Mouse (Mus musculus): ENCODE results near the gene Znhit2. TPM values are rescaled to one million over a fixed set of nuclear protein-coding genes. Genes with fewer than 3 reads are reported as not detected.

Znhit2 gene
- polyA plus RNA-seq (2012; ENCODE audit: low replicate concordance) = 58.8 and 66.2 TPM in 2 replicates

DNA sequence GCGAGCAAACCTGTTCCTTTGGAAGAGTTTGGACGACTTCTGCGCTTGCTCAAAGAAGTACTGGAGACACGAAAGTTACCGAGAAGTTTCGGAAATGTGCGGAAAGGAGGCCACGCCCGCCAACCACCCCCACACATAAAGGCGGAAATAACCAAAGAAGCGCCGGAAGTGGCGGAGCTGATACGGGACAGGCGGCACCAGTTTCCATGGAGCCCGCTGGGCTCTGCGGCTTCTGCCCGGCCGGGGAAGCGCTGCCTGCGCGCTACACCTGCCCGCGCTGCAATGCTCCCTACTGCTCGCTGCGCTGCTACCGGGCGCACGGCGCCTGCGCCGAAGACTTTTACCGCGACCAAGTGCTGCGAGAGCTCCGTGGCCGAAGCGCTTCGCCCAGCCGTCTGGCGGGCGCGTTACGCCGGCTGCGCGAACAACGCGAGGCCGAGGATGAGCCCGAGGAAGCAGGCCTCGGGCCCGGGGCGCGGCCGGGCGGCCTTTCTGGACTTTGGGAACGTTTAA is at the start of gene Znhit2:
TSS of gene Znhit2 (plus strand) at position 172 of the 513 bp plus-strand sequence.

DNA sequence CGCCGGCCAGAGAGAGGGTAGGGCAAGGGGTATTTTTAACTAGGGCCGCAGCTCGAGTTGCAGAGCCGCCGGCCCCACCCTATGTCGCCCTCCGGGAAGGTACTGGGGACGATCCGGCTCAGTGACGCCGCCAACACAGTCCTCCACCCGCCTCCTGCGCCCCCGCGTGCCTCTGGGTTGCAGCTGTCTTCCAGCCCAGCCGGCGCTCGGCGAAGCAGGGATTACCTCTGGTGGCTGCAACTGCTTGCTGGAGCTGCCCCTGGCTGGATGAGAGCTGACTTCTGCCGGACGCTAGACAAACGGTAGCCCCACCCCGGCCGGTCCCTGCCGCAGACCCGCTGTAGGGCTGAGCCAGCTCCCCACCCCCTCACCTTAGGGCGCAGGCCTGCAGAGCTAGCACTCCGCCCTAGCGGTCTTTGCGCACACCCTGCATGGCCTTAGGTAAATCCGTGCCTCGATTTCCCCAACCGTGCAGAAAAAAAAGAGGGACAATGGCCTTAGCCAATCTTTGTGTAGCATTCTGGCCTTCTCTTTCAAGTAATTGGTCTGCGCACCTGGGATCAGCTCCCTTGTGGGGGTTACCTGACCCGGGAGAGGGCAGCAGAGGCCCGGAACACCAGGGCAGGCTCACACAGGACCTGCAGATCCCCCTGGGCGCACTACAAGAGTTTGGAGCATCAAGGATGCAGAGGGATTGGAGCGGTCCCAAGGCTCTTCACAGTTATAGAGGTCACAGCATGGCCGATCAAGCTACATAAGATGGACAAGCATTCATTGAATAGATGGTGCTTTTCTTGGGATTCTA is 45.3 kb upstream of the Znhit2 start, which contains the start of gene Capn1:
TSS of gene Capn1 (minus strand) at position 387 of the 805 bp plus-strand sequence.

DNA sequence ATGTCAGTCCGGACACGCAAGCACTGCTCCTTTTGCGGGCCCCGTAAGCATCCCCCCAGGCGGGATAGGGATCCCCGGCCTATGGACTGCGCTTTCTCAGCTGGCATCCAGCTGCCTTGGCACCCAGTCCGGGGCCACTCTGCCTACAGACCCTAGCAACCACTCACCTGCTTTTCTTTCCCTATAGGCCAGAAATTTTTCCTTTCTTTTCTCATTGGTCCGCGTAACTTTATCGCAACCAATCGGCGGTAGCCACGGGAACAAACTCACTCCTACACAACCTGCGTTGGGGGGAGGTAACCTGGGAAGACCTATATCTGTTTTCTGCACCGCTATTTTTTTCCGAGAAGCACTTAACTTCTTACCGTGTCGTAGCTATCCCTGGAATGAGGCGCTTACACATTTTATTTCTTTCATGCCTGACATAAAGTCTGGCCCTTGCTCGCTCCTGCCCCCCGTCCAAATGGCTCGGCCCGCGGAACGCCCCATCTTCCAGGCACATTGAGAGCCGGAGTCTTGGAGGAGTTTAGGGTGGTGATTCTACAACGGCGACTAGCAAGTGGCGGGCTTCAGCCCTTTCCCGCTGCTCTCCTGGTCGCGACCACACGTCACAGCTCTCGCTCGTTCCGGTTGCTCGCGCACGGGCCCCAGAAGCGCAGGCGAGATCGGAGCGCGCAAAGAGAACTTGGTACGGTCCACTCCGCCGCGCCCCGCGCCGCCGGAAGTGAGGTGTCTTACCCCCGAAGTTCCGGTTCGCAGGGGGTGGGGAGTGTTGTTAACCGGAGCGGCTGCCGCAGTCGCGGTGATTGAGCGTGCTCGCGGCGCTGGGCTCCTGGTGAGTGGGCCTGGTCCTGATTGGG is 14.5 kb upstream of the Znhit2 start, which contains the start of gene Syvn1:
TSS of gene Syvn1 (plus strand) at position 283 of the 860 bp plus-strand sequence.

DNA sequence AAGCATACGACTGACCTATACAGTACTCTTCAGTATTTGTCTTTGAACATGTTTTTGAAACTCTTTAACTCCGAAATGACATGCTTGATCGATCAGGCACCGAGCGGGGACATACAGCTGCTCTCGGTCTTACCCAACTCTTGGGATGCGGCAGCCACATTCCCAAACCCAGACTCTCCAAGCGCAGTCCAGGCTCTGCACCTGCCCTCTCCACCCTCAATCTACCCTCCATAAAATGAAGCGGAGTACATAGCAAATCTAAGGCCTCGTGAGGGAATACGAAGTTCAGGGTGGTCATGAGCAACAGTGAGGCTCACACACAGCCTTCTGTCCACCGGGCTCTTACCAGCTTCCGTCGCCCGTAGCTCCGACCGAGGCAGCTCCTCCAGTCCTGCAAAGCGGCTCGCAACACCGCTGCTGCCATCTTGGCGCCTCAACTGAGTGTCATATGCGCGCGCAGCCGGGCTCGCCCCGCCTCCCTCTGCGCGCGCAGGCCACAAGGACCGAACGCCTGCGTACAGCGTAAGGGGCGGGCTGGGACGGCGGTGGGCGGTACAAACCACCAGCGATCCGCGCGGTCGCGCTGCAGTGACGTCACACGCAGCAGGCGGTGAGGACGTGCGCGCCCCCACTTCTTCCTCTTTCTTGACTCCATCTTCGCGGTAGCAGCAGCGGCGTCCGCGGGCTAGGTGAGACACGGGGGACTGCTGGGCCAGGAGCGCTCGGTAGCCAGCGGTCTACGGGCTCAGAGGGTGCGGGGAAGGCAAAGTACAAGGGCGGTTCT is 3.5 kb upstream of the Znhit2 start, which contains the start of the genes Mrpl49 and Fau:
TSS of gene Mrpl49 (minus strand) at position 473 of the 784 bp plus-strand sequence.
TSS of gene Fau (plus strand) at position 532 of the 784 bp plus-strand sequence.

DNA sequence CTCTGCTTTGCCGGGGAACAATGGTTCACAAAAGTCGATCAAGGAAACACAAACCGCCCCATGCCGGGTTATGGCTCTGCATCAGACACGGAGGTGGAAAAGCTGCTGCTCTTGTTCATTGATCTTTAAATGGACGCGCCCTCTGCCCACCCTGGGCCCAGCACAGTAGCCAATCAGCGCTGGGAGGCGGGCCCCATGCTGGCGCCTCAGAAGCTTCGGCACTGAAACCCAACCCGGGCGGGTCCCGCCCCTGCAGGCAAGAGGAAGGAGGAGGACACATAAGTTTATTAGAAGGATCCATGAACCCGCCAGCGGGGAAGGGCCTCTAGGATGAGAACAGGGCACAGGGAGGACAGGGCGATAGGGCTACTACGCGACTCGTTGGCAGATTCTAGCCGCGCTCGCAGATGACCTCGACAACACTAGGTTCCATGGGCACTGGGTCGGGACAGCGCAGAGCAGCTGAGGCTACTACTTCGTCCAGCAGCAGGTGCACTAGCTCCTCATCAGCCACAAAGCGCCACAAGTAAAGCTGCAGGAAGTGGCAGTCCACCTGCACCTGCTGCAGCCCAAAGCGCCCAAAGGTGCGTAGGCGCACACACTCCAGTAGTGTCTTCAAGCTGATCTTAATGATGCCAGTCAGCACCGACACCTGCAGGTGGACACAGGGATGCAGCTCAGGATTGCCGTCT is 6.9 kb downstream of the Znhit2 start, which contains the start of gene Tm7sf2:
TSS of gene Tm7sf2 (minus strand) at position 650 of the 692 bp plus-strand sequence.

DNA sequence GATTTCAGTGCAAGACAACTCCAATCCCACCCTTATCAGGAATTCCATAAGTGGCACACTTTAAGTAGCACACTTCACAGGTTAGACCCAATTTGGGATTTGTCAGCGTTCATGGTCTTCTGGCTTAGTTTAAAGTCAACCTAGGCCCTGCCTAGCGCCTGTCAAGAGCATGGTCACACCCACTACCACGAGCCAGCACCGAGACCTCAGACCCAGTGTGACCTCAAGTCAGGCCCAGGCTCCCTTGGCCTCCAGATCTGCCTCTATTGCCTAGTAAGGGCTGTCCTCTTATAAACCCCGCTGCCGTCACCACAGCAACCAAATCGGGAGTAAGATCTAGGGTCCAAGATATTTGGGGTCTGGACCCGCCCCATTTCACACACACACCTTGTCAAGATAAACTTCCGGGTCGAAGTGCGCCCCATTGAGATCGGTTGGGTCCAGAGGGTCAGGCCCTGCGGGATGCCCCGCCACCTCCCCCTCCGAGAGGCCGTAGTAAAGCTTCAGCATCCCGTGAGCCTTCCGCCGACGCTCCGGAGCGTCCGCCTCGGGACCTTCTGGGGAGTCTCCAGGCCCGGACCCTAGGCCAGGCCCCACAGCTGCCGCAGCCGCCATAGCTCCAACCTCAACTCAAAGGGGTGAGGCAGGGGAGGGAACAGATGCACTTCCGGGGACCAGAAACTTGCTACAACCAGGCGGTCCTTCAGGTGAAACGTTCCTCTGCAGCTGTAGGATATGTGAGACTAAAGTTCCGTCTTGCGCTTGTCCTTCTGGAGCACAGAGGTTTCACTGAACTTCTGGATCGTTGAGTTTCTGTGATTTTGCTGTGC is 15.8 kb downstream of the Znhit2 start, which contains the start of gene Vps51:
TSS of gene Vps51 (minus strand) at position 668 of the 830 bp plus-strand sequence.

DNA sequence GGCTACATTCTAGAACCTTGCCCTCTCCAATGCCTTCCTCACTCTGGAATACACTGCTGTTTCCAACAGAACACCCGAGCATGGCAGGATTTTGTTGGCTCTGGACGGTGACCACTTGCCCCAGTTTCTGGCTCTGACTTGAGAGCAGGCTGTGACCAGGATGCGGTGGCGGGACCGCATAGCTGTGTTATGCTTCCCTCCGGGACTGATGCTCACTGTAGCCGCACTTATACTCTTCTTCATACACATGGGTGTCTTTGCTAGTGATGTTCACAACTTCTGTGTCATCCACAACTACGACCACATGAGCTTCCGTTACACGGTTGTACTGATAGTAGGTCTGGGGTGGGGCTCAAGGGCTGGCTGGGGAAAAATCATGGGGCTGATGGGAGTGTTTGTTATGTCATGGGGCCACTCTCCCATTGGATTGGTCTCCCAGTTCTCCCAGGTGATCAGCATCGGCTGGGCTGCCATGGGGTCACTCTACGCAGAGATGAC is 19.0 kb downstream of the Znhit2 start, which contains the start of gene Tmem262:
TSS of gene Tmem262 (plus strand) at position 51 of the 498 bp plus-strand sequence.

DNA sequence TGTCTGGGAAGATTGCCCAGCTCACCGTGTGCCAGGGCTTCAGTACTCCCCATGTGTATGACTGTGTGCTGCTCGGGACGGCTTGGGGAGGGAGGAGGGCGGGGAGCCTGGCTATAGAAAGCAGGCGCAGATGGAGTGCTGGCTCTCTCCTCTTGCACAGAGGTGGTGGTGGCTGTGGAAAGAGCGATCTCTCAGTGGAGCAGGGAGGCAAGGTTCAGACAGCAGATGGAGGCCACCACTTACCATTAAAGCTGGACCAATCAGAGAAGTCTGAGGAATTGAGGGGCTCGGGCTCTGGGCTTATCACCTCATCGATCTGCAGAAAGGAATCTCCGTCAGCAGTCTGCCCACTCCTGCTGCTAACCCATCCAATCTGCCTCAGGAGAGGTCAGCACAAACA is 21.2 kb downstream of the Znhit2 start, which contains the start of gene Gm28374:
TSS of gene Gm28374 (minus strand) at position 101 of the 400 bp plus-strand sequence.

DNA sequence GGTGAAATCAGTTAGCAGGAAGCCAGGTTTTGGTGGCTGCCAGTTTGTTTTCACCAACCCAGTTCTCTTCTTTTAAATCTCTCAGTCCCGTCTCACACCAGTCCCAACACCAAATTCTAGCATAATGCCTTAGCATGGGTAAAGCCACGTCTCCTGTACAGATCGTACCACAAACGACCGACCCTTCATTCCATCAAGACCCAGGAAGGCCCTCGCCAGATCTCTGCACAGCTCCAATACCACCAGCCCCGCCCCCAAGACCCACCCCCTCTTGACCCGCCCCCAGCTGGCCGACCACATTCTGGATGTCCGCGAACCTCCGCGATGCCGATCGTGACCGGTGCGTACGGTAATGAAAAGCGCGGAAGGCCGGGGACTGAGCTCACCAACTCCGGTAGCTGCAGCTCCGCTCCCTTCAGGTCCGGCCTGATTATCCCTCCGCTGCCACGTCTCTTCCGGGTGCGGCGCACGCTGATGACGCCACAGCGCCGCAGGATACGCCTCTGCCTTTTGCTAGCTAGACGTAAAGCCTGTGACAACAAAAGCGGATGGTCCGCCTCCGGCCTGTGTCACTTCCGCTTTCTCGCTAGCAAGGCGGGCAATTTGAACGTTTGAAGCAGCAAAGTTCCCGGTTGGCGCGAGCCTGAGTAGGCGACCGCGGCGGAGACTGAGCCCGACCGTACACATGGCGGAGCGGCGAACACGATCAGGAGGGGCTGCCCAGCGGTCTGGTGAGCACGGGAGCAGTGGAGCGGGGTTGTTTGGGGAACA is 23.7 kb downstream of the Znhit2 start, which contains the start of the genes Zfpl1 and Cdca5:
TSS of gene Zfpl1 (minus strand) at position 479 of the 771 bp plus-strand sequence.
TSS of gene Cdca5 (plus strand) at position 506 of the 771 bp plus-strand sequence.

DNA sequence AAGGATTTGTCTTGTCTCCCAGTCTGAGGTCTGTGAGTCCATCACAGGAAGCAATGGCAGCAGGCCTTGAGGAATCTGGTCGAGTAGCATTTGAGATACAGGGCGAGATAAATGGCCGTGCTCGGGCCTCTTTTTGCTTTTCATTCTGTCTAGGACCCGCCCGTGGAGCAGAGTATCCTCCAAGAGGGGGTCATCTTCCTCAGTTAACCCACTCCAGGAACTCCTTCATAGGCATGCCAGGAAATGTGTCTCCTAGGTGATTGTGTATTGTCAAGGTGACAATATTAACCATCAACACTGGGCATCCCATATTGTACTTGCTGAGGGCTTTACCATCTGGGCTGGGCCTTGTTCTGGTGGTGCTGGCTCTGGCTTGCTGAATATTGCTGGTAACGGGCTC is 33.1 kb downstream of the Znhit2 start, which contains the start of gene AC131692.1:
TSS of gene AC131692.1 (plus strand) at position 301 of the 400 bp plus-strand sequence.

DNA sequence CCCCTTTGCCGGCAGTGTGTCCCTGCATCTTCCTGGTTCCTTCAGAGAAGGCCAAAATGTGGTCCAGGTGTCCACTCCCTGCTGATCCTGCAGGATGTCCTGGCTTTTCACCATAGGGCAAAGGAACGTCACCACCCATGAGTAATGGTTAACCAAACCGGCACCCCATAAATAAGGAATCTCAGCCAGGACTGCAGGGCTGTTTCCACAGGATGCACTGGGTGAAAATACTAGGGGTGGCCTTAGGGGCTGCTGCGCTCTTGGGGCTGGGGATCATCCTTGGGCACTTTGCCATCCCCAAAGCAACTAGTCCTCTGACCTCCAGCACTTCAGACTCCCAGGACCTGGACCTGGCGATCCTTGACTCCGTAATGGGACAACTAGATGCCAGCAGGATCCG is 44.6 kb downstream of the Znhit2 start, which contains the start of gene Naaladl1:
TSS of gene Naaladl1 (plus strand) at position 197 of the 400 bp plus-strand sequence.

Other genes starting within 250 kb of the Znhit2 start
- gene Frmd8, start 185.9 kb upstream of the Znhit2 start, polyA plus RNA-seq (2012; ENCODE audit: low replicate concordance) = 36.0 and 56.1 TPM in 2 replicates
- 4.6 and 15.6 TPM in 2 replicates for gene Slc25a45, start 183.4 kb upstream of the Znhit2 start, polyA plus RNA-seq (2012; ENCODE audit: low replicate concordance)
- 0.10 and 0.71 TPM in 2 replicates for gene Tigd3, start 167.0 kb upstream of the Znhit2 start, polyA plus RNA-seq (2012; ENCODE audit: low replicate concordance)
- gene Dpf2, start 148.2 kb upstream of the Znhit2 start, polyA plus RNA-seq (2012; ENCODE audit: low replicate concordance) = 14.9 and 60.9 TPM in 2 replicates
- gene Cdc42ep2, start 136.4 kb upstream of the Znhit2 start, polyA plus RNA-seq (2012; ENCODE audit: low replicate concordance) = 3.4 and 4.3 TPM in 2 replicates
- gene Pola2, start 97.0 kb upstream of the Znhit2 start, polyA plus RNA-seq (2012; ENCODE audit: low replicate concordance) = 19.1 and 24.6 TPM in 2 replicates
- not detected in 2 replicates for gene Slc22a20, start 75.0 kb upstream of the Znhit2 start, polyA plus RNA-seq (2012; ENCODE audit: low replicate concordance)
- gene Capn1, start 45.3 kb upstream of the Znhit2 start, polyA plus RNA-seq (2012; ENCODE audit: low replicate concordance) = 55.8 and 154 TPM in 2 replicates
- 393 and 539 TPM in 2 replicates for gene Syvn1, start 14.6 kb upstream of the Znhit2 start, polyA plus RNA-seq (2012; ENCODE audit: low replicate concordance)
- gene Mrpl49, start 3.4 kb upstream of the Znhit2 start, polyA plus RNA-seq (2012; ENCODE audit: low replicate concordance) = 25.7 and 36.4 TPM in 2 replicates
- gene Fau, start 3.3 kb upstream of the Znhit2 start, polyA plus RNA-seq (2012; ENCODE audit: low replicate concordance) = 4,240 and 4,981 TPM in 2 replicates
- gene Tm7sf2, start 7.2 kb downstream of the Znhit2 start, polyA plus RNA-seq (2012; ENCODE audit: low replicate concordance) = 10.6 and 16.3 TPM in 2 replicates
- 52.2 and 188 TPM in 2 replicates for gene Vps51, start 16.0 kb downstream of the Znhit2 start, polyA plus RNA-seq (2012; ENCODE audit: low replicate concordance)
- not detected in 2 replicates for gene Tmem262, start 18.8 kb downstream of the Znhit2 start, polyA plus RNA-seq (2012; ENCODE audit: low replicate concordance)
- gene Gm28374, start 21.1 kb downstream of the Znhit2 start, polyA plus RNA-seq (2012; ENCODE audit: low replicate concordance) = 0.19 TPM in 1 of 2 replicates, not detected in the other
- 67.9 and 70.2 TPM in 2 replicates for gene Zfpl1, start 23.8 kb downstream of the Znhit2 start, polyA plus RNA-seq (2012; ENCODE audit: low replicate concordance)
- gene Cdca5, start 23.8 kb downstream of the Znhit2 start, polyA plus RNA-seq (2012; ENCODE audit: low replicate concordance) = 1.7 and 2.3 TPM in 2 replicates
- 1.7 and 2.1 TPM in 2 replicates for gene AC131692.1, start 33.2 kb downstream of the Znhit2 start, polyA plus RNA-seq (2012; ENCODE audit: low replicate concordance)
- gene Naaladl1, start 44.6 kb downstream of the Znhit2 start, polyA plus RNA-seq (2012; ENCODE audit: low replicate concordance) = 0.53 TPM in 1 of 2 replicates, not detected in the other
- gene Sac3d1, start 57.5 kb downstream of the Znhit2 start, polyA plus RNA-seq (2012; ENCODE audit: low replicate concordance) = 31.3 and 49.9 TPM in 2 replicates
- gene Snx15, start 67.1 kb downstream of the Znhit2 start, polyA plus RNA-seq (2012; ENCODE audit: low replicate concordance) = 120 and 217 TPM in 2 replicates
- 1.3 and 2.2 TPM in 2 replicates for gene Batf2, start 79.8 kb downstream of the Znhit2 start, polyA plus RNA-seq (2012; ENCODE audit: low replicate concordance)
- gene Arl2, start 80.4 kb downstream of the Znhit2 start, polyA plus RNA-seq (2012; ENCODE audit: low replicate concordance) = 32.6 and 45.2 TPM in 2 replicates
- not detected in 2 replicates for gene Majin, start 123.2 kb downstream of the Znhit2 start, polyA plus RNA-seq (2012; ENCODE audit: low replicate concordance)
- 0.22 TPM in 1 of 2 replicates, not detected in the other for gene Gpha2, start 165.2 kb downstream of the Znhit2 start, polyA plus RNA-seq (2012; ENCODE audit: low replicate concordance)
- gene Ppp2r5b, start 174.7 kb downstream of the Znhit2 start, polyA plus RNA-seq (2012; ENCODE audit: low replicate concordance) = 43.8 and 62.7 TPM in 2 replicates
- 75.2 and 154 TPM in 2 replicates for gene Atg2a, start 180.5 kb downstream of the Znhit2 start, polyA plus RNA-seq (2012; ENCODE audit: low replicate concordance)
- 252 and 427 TPM in 2 replicates for gene Ehd1, start 215.5 kb downstream of the Znhit2 start, polyA plus RNA-seq (2012; ENCODE audit: low replicate concordance)
- gene Cdc42bpg, start 245.3 kb downstream of the Znhit2 start, polyA plus RNA-seq (2012; ENCODE audit: low replicate concordance) = 9.6 and 17.4 TPM in 2 replicates

All from hematopoietic multipotent progenitor cell, adult 10-12 weeks (in vitro differentiated cells).